In genomic region chr3:88939749-88940148, GRCm38 (mm10) we compare ENCODE assay signal across 9 mouse cellular contexts. TPM values are rescaled to one million over a fixed set of nuclear protein-coding genes. Genes with fewer than 3 reads are reported as not detected.
DNase-seq lines count a peak whose midpoint lies in the region; ATAC-seq and TF ChIP-seq lines count a peak whose summit lies in the region.
"Had no signal": no experiment of that assay in that cellular context is flagged by ENCODE, and none has a peak within 500 bp of the region (broad histone marks: within the 10 kb centered on the region; RNA-seq: fewer than 3 reads in every experiment).

No protein-coding gene starts in this region.

- H3K4me3 ChIP-seq in gastrocnemius, adult 2 months: no peak overlapping the region
- H3K4me3 ChIP-seq in thymus, adult 2 months (ENCODE audit: control insufficient read depth, insufficient read depth, low read length): no peak overlapping the region
- H3K4me3 ChIP-seq: limb, embryonic 15.5 days had no signal

- peak; percentile 75 for TF ChIP-seq CTCF in gastrocnemius, adult 2 months (IDR thresholded peaks at IDR 0.05)
- no peak for TF ChIP-seq CTCF in thymus, adult 2 months (IDR thresholded peaks at IDR 0.05; ENCODE audit: borderline replicate concordance, control insufficient read depth, extremely low read depth, insufficient read depth, low read length, poor library complexity)

- H3K27ac ChIP-seq in gastrocnemius, adult 2 months: peak overlapping the region; percentile 17; the same call in 1 of the 2 replicates
- no peak overlapping the region for H3K27ac ChIP-seq in thymus, adult 2 months (ENCODE audit: control insufficient read depth, insufficient read depth, low read length)
- H3K27ac ChIP-seq: limb, embryonic 15.5 days had no signal

- intact Hi-C loops in gastrocnemius, adult 2 months (cut with DNase I): loop anchor here (5.0 kb wide), 2 partner anchors 93 to 118 kb away; no protein-coding TSS in a partner anchor
- intact Hi-C loops in gastrocnemius, postnatal 14 days (cut with DNase I; ENCODE audit: low total_unique reads): loop anchor here (5.0 kb wide), 1 partner anchor 88 kb away; no protein-coding TSS in a partner anchor

- peaks cover 42% of the 10 kb centered on the region for H3K36me3 ChIP-seq in thymus, adult 2 months (ENCODE audit: control insufficient read depth, insufficient read depth, low read length)

- DNase-seq in gastrocnemius, adult 2 months: no peak
- DNase-seq in gastrocnemius, postnatal 14 days: no peak
- peak; percentile 76 for DNase-seq in thymus, postnatal 0 days (ENCODE audit: low spot score)
- no peak for DNase-seq in thymus, adult 2 months
- DNase-seq in embryo, embryonic 10.5 days (ENCODE audit: low spot score): peak; percentile 86
- DNase-seq in frontal cortex, postnatal 14 days (ENCODE audit: low spot score in 2 of 2): no peak
- no peak for DNase-seq in spleen, adult 18-20 months

- TF ChIP-seq POLR2A in thymus, adult 2 months (IDR thresholded peaks at IDR 0.05; ENCODE audit: control insufficient read depth, extremely low read depth, insufficient read depth, low read length, poor library complexity): no peak

- WGBS in thymus, adult 2 months: 70% methylated on average over 3 of the region's 3 CpGs

- peak; percentile 75 for ATAC-seq in megakaryocyte-erythroid progenitor cell, adult 5-6 weeks (replicated peaks; ENCODE audit: low FRiP score, low TSS enrichment, poor library complexity, severe bottlenecking)

- no peaks in the 10 kb centered on the region for H3K4me1 ChIP-seq in thymus, adult 2 months (replicated peaks; ENCODE audit: control insufficient read depth, insufficient read depth, low read length)
- H3K4me1 ChIP-seq: limb, embryonic 15.5 days had no signal

- H3K27me3 ChIP-seq in thymus, adult 2 months (ENCODE audit: control insufficient read depth, insufficient read depth, low read length): no peaks in the 10 kb centered on the region
- H3K27me3 ChIP-seq: limb, embryonic 15.5 days had no signal

RNA-seq across cellular contexts. Expression of gene Ash1l, which starts 10.7 kb away (rescaled TPM):
- total RNA-seq in gastrocnemius, adult 2 months (2021): 10 to 100 TPM; 34.2 to 35.6 TPM
- total RNA-seq in gastrocnemius, postnatal 14 days (2021): 10 to 100 TPM; 24.4 to 24.7 TPM
- polyA plus RNA-seq in thymus, postnatal 0 days (2015; fragmentation: Nextera tagmentation; extraction: Ambion mirVana): 11.8 and 17.2 TPM in 2 replicates
- polyA plus RNA-seq in thymus, adult 2 months (2012; rRNA removed): 12.3 and 12.8 TPM in 2 replicates
- 41.9 and 49.7 TPM in 2 replicates for total RNA-seq in megakaryocyte-erythroid progenitor cell, adult 5-6 weeks (2014; fragmentation: Nextera tagmentation)
- 22.7 and 25.0 TPM in 2 replicates for total RNA-seq in megakaryocyte-erythroid progenitor cell, adult 5-6 weeks (2017)

RNA-seq across cellular contexts. Expression of gene Dap3, which starts 11.2 kb away (rescaled TPM):
- 10 to 100 TPM; 65.5 to 79.9 TPM for total RNA-seq in gastrocnemius, adult 2 months (2021)
- 10 to 100 TPM; 58.7 to 62.5 TPM for total RNA-seq in gastrocnemius, postnatal 14 days (2021)
- 242 and 244 TPM in 2 replicates for polyA plus RNA-seq in thymus, postnatal 0 days (2015; fragmentation: Nextera tagmentation; extraction: Ambion mirVana)
- 81.2 and 91.7 TPM in 2 replicates for polyA plus RNA-seq in thymus, adult 2 months (2012; rRNA removed)
- 226 and 303 TPM in 2 replicates for total RNA-seq in megakaryocyte-erythroid progenitor cell, adult 5-6 weeks (2014; fragmentation: Nextera tagmentation)
- total RNA-seq in megakaryocyte-erythroid progenitor cell, adult 5-6 weeks (2017): 98.3 and 153 TPM in 2 replicates

RNA-seq across cellular contexts. Expression of gene Msto1, which starts 25.9 kb away (rescaled TPM):
- 1 to 10 TPM; 7.0 to 8.6 TPM for total RNA-seq in gastrocnemius, adult 2 months (2021)
- total RNA-seq in gastrocnemius, postnatal 14 days (2021): 10 to 100 TPM; 10.5 to 12.6 TPM
- polyA plus RNA-seq in thymus, postnatal 0 days (2015; fragmentation: Nextera tagmentation; extraction: Ambion mirVana): 37.8 and 39.4 TPM in 2 replicates
- polyA plus RNA-seq in thymus, adult 2 months (2012; rRNA removed): 36.5 and 40.7 TPM in 2 replicates
- 23.7 and 36.2 TPM in 2 replicates for total RNA-seq in megakaryocyte-erythroid progenitor cell, adult 5-6 weeks (2014; fragmentation: Nextera tagmentation)
- 30.0 and 33.5 TPM in 2 replicates for total RNA-seq in megakaryocyte-erythroid progenitor cell, adult 5-6 weeks (2017)

Comparison
In these comparisons a context has a peak if more than half of its experiments do, and no peak if none do; other contexts are left out.
1. DNase-seq: peak in thymus, postnatal 0 days (single experiment) and embryo, embryonic 10.5 days (single experiment); none in gastrocnemius, adult 2 months (single experiment), gastrocnemius, postnatal 14 days (single experiment), thymus, adult 2 months (single experiment), frontal cortex, postnatal 14 days (0 of 2) and spleen, adult 18-20 months (0 of 2).